Mouse (Mus musculus): Measurements from ENCODE around the gene Miga2. TPM values are rescaled to one million over a fixed set of nuclear protein-coding genes. Genes with fewer than 3 reads are reported as not detected.

The Miga2 gene
- 10.7 TPM for total RNA-seq (2023)

DNA sequence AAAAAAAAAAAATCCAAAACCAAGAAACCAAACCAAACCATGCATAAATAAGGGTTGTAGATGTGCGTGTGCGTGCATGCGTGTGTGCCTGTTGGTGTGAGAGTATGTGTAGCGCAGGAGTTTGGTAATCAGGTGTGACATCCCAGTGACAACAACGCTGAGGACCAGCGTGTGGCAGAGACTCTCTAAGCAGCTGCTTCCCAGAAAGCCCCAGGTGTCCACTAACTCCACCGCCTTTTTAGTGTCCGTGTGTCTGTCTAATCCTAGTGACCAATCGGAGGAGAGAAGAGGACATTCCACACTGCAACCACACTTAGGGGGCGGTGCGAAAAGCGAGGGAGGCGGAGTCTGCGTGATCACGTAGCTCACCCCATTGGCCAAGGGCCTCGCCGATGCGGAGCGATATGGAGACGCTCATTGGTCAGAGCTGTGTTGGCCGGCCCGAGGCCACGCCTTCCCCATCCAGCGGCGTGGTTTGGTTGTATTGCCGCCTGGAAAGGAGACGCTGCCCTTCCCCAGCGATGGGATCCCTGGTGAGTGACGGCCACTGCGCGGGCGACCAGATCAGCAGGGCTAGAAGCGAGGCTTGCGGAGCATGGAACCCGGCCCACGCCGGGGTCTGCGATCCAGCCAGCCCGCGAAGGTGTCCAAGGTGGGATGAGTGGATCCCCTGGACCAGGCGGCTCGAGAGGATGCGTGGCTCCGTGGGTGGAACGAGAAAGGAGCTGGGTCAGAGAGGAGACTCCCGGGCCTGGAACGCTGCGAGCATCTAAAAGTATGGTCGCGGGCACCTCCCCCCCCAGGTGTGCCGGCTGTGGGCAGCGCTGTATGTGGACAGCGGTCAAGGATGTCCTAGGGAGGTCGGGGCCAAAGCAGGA lies at the start of gene Miga2:
TSS of gene Miga2 (plus strand) at position 461 of the 878 bp plus-strand sequence.

DNA sequence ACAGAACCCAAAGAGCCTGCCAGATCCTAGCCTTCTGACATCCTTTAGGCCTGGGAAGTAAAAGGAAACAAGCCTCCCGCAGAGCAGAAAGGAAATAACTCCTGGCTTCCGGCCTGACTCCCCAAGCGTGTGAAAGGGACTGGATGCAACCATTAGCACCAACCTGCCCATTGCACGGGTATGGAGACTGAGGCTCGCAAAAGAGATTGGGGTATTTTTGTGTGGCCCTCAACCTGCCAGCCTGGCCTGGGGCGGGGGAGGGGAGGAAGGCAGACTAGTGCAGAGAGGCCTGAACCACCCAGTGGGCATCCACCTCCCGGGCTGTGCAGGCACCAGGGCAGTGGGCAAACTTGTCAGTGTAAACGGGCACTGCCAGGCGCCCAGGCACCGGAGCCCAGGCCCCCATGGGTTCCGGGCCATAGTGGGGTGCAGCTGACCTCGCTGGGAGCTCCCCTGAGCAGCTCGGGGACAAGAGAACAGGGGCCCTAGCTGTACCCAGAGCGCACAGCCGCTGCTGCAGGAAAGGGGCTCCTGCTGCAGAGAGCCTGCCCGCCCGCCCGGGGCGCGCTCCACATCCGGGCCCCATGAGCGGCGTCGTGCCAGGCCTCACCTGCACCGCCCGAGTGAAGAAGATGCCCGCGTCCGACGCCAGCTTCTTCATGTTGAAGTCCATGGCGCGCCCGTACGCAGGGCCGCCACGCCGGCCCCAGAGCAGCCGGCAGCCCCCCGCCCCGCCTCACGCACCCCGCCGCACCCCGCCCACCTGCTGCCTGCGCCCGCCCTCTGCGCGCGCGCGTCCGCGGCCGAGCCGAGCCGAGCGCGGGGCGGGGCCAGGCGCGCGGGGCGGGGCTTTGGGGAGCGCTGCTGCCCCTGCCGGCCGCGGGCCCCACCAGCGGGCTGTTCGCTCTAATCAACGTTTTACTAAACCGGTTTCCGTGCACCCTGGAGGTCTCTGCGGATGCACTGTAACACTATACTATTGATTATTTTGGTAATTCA lies 5.2 kb upstream of the Miga2 start, which contains the start of gene Sh3glb2:
TSS of gene Sh3glb2 (minus strand) at position 805 of the 999 bp plus-strand sequence.

DNA sequence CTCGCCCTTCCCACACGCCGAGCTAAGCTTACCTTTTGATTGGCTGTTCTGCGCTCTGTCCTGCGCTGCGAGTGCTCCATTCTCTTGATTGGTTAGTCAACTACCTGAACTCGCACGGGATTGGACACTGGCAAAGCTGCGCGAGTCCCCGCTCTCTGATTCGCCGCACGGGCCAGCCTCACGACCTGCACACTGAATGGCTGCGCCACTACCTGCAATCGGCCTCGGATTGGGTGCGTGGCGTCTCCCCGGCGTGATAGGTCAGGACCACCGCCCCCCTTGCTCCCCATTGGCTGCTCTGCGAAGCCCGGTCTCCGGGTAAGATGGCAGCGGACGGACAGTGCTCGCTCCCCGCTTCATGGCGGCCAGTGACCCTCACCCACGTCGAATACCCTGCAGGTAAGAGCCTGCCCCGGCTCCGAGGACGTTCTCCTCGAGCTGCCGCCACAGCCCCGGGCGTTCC lies 28.1 kb downstream of the Miga2 start, which contains the start of gene Dolpp1:
TSS of gene Dolpp1 (plus strand) at position 141 of the 463 bp plus-strand sequence.

DNA sequence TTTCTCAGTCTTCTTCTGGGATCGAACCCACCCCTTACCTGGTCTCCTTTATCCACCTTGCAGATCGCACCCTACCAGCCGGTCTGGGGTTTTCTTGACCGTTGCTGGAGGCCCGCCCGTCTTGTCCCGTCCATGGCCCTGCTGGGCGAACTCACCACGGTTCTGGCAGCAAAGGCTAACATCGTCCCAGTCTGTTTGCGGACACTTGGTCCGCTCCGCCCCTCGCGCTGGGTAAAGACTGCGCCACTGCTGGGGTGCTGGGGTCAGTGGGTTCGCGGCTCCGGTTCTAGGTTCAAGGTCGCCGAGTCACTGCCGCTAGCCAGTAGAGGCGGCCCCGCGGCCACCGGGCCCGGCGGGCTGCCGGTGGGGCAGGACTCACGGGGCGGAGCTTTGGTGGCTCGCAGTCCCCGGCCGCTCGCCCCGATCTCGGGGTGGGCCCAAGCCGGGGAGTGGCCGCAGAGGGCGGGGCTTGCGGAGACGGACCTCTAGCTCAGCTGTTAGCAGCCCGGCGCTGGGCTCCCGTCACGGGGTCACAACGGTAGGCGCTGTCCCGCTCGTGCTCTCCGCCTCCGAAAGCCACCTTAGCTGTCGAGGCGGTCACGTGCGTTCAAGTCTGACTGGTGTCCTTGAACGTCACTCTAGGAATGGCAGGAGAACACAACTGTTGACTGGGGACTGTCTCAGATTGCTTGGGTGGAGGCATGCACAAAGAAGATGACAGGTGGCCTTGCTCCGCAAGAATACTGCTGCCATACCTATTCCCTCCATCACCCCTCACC lies 51.3 kb downstream of the Miga2 start, which contains the start of gene Crat:
TSS of gene Crat (minus strand) at position 657 of the 779 bp plus-strand sequence.

GRCm38 (mm10) chr2:30415936-30416648 lies 52.1 kb downstream of the Miga2 start, which contains the start of gene Ptpa:
Ptpa (plus strand) TSS chr2:30416039.

Other genes starting within 250 kb of the Miga2 start
- gene Zer1, start 239.6 kb upstream of the Miga2 start, total RNA-seq (2023), result 81.2 TPM
- 30.3 TPM for gene Tbc1d13, start 230.5 kb upstream of the Miga2 start, total RNA-seq (2023)
- gene Endog, start 192.7 kb upstream of the Miga2 start, total RNA-seq (2023), result 13.2 TPM
- 19.0 TPM for gene Spout1, start 185.8 kb upstream of the Miga2 start, total RNA-seq (2023)
- 12.2 TPM for gene Kyat1, start 158.4 kb upstream of the Miga2 start, total RNA-seq (2023)
- gene Lrrc8a, start 126.5 kb upstream of the Miga2 start, total RNA-seq (2023), result 64.4 TPM
- 6.5 TPM for gene Gm28035, start 123.7 kb upstream of the Miga2 start, total RNA-seq (2023)
- gene Phyhd1, start 98.0 kb upstream of the Miga2 start, total RNA-seq (2023), result 11.6 TPM
- gene Gm28038, start 83.2 kb upstream of the Miga2 start, total RNA-seq (2023), result not detected
- gene Dolk, start 77.9 kb upstream of the Miga2 start, total RNA-seq (2023), result 9.9 TPM
- 48.7 TPM for gene Nup188, start 77.8 kb upstream of the Miga2 start, total RNA-seq (2023)
- 78.6 TPM for gene Sh3glb2, start 4.9 kb upstream of the Miga2 start, total RNA-seq (2023)
- 19.8 TPM for gene Dolpp1, start 28.0 kb downstream of the Miga2 start, total RNA-seq (2023)
- gene Crat, start 51.6 kb downstream of the Miga2 start, total RNA-seq (2023), result 8.3 TPM
- gene Ptpa, start 51.8 kb downstream of the Miga2 start, total RNA-seq (2023), result 79.2 TPM
- 0.82 TPM for gene Ier5l, start 110.0 kb downstream of the Miga2 start, total RNA-seq (2023)
- gene Cstad, start 230.8 kb downstream of the Miga2 start, total RNA-seq (2023), result 2.2 TPM

Data from CD4-positive naive resting alpha-beta T cell, adult 76 days (primary cell).